Mouse (Mus musculus) midbrain, embryonic 16.5 days (tissue): ENCODE results near the gene Emc8. TPM values are rescaled to one million over a fixed set of nuclear protein-coding genes. Genes with fewer than 3 reads are reported as not detected.

Experiments
- ATAC-seq: fragments of 200-750 bp; cut with Nextera tagmentation; 2 replicates; pipeline ENCODE4 v1.8.0; 2017; ENCODE audit warnings: moderate TSS enrichment
- H3K27ac ChIP-seq: fragments of 300-500 bp; sonication (generic); 2 replicates; pipeline ENCODE4 v1.5.1; 2014; ENCODE audit warnings: mild to moderate bottlenecking, low read length, mixed read lengths
- H3K27me3 ChIP-seq: fragments of 300-500 bp; sonication (generic); 2 replicates; pipeline ENCODE4 v1.6.1; 2014; ENCODE audit warnings: low read depth, low read length, mixed read lengths; ENCODE audit not compliant: control insufficient read depth, insufficient read depth
- H3K36me3 ChIP-seq: fragments of 300-500 bp; sonication (generic); 2 replicates; pipeline ENCODE4 v1.6.1; 2014; ENCODE audit warnings: mild to moderate bottlenecking, low read length, moderate library complexity, mixed read lengths; ENCODE audit not compliant: control insufficient read depth, insufficient read depth
- H3K4me1 ChIP-seq: fragments of 300-500 bp; sonication (generic); 2 replicates; pipeline ENCODE4 v1.6.1; 2014; ENCODE audit warnings: mild to moderate bottlenecking, low read length, mixed read lengths; ENCODE audit not compliant: control insufficient read depth, insufficient read depth
- H3K4me2 ChIP-seq: fragments of 300-500 bp; sonication (generic); 2 replicates; pipeline ENCODE4 v1.6.1; 2014; ENCODE audit warnings: mild to moderate bottlenecking, low read length, mixed read lengths
- H3K4me3 ChIP-seq: fragments of 300-500 bp; sonication (generic); 2 replicates; pipeline ENCODE4 v1.5.1; 2014; ENCODE audit warnings: low read depth, mild to moderate bottlenecking, low read length, moderate library complexity, mixed read lengths
- H3K9ac ChIP-seq: fragments of 300-500 bp; sonication (generic); 2 replicates; pipeline ENCODE4 v1.6.1; 2014; ENCODE audit warnings: low read depth, low read length, mixed read lengths
- H3K9me3 ChIP-seq: fragments of 300-500 bp; sonication (generic); replicated peaks from 2 replicates; pipeline ENCODE4 v1.6.1; 2014; ENCODE audit warnings: mild to moderate bottlenecking, low read length, mixed read lengths; ENCODE audit not compliant: control insufficient read depth, poor library complexity, severe bottlenecking
- WGBS: fragments of 180-500 bp; shearing (Covaris S2); extraction: QIAGEN DNeasy Blood & Tissue Kit; methylation state at CpG from one replicate; pipeline ENCODE4 v1.1.7; 2014; 5-methylcytosine and 5-hydroxymethylcytosine counted together
- polyA plus RNA-seq: library from polyadenylated mRNA; unstranded; fragments of >200 nt; fragmentation: Nextera tagmentation; extraction: Ambion mirVana; gene quantifications from 2 replicates; pipeline ENCODE4 v1.2.1, GENCODE M21; 2015

The Emc8 gene
- polyA plus RNA-seq, 1 experiment from 2014 or later, result 99.5 TPM

DNA sequence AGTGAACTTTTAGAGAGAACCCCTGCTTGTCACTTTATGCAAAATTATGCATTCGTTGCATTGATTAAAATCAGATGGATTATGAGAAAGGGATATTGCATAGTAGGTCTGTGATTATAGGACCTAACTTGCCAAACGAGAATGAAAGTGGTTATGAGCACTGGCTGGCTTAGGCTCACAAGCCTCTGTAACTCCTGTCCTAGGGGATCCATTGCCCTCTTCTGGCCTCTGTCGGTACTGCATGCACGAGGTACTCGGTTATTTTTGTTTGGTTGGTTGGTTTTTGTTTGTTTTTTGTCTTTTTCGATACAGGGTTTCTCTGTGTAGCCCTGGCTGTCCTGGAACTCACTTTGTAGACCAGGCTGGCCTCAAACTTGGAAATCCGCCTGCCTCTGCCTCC is 60.5 kb downstream of the Emc8 start:
- Histone ChIP-seq H3K36me3 (no peaks in the 10 kb centered on the region), H3K4me1 (peaks cover 1% of the 10 kb centered on the region; the same call in 1 of the 2 replicates), H3K9ac (no peak overlapping the region), H3K4me2 (no peak overlapping the region), H3K27ac (no peak overlapping the region), H3K9me3 (no peaks in the 10 kb centered on the region), H3K4me3 (no peak overlapping the region), H3K27me3 (no peaks in the 10 kb centered on the region)
- no peak for ATAC-seq
- WGBS, result 13% methylated on average over 7 of the region's 7 CpGs

DNA sequence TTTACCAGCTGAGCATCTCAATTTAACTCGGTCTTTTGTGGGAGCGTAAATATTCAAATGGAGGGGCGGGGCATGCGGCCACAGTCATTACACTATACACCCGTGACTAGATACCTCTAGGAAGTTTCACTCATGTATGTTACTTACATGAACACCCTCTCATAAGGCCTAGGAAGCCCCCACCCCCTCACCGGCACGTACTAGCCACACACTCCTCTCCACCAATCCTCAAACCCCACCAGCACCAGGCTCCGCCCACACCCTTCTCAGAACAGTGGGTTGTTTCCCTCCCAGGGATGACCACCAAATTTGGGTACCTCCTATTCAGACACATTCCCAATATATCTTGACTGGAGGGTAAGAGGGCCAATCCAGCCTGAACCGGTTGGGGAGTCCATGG is 60.9 kb downstream of the Emc8 start:
- Histone ChIP-seq H3K4me1 (peaks cover 5% of the 10 kb centered on the region; the same call in 1 of the 2 replicates), H3K36me3 (no peaks in the 10 kb centered on the region), H3K4me3 (no peak overlapping the region), H3K4me2 (no peak overlapping the region), H3K27ac (no peak overlapping the region), H3K9ac (no peak overlapping the region), H3K9me3 (no peaks in the 10 kb centered on the region), H3K27me3 (no peaks in the 10 kb centered on the region)
- 0 out of 2 replicates have a peak, but pooled peaks have one; percentile 18 for ATAC-seq
- WGBS, result 84% methylated on average over 9 of the region's 9 CpGs

Other genes starting within 250 kb of the Emc8 start
- gene Gins2, start 79.3 kb downstream of the Emc8 start, polyA plus RNA-seq, result 10.7 and 13.3 TPM in 2 replicates
- gene 1190005I06Rik, start 20.9 kb downstream of the Emc8 start, polyA plus RNA-seq, result 18.2 and 22.2 TPM in 2 replicates
- gene Gm27021, start 494 bp downstream of the Emc8 start, polyA plus RNA-seq, result 4.7 and 5.6 TPM in 2 replicates
- 1,051 and 1,134 TPM in 2 replicates for gene Cox4i1, start 351 bp downstream of the Emc8 start, polyA plus RNA-seq
- gene Irf8, start 67.8 kb upstream of the Emc8 start, polyA plus RNA-seq, result 3.9 TPM in 2 replicates